ENCODE assay signal across 1 mouse cellular context in the genomic region with DNA sequence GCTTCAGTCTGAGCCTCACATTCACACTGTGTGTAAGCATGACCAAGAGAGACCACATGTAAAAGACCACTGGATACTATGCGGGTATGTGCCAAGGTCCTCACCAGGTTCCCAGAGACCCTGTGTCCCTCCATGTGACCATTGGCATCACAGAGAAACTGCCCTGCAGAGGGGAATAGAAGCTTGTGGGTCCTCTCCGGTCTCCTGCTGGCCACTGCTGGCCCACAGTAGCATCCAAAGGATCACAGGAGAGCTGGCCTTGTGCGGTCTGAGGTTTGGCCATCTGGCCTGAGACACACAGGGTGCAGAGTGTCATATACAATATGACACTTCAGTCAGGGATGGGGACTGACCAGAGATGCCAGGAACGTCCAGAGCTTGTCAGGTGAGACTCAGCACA.
TF ChIP-seq lines count a peak whose summit lies in the region.

No protein-coding gene starts in this region.

TF ChIP-seq in myocyte, 11 proteins besides CTCF, POLR2A, EP300 and RAD21 (continued from another document):
- no peak for TF ChIP-seq E2F4 (IDR thresholded peaks at IDR 0.05; ENCODE audit: insufficient read depth)
- no peak for TF ChIP-seq SRF (IDR thresholded peaks at IDR 0.05; ENCODE audit: control insufficient read depth, insufficient read length, low read depth)
TF ChIP-seq in myocyte: peak in this region for 0.
